19 mouse cellular contexts compared by ENCODE assay signal in genomic region chr10:119264761-119265160, GRCm38 (mm10). TPM values are rescaled to one million over a fixed set of nuclear protein-coding genes. Genes with fewer than 3 reads are reported as not detected.
DNase-seq lines count a peak whose midpoint lies in the region; ATAC-seq lines count a peak whose summit lies in the region.
"Had no signal": no experiment of that assay in that cellular context is flagged by ENCODE, and none has a peak within 500 bp of the region (broad histone marks: within the 10 kb centered on the region; RNA-seq: fewer than 3 reads in every experiment).

No protein-coding gene starts in this region.

- H3K9me3 ChIP-seq in kidney, embryonic 16.5 days (ENCODE audit: low read length), result 0 out of 2 replicates have a peak, but pooled peaks cover 6% of the 10 kb centered on the region
- H3K9me3 ChIP-seq in midbrain, embryonic 14.5 days (ENCODE audit: control insufficient read depth, low read length), result no peaks in the 10 kb centered on the region
- no peaks in the 10 kb centered on the region for H3K9me3 ChIP-seq in midbrain, embryonic 15.5 days
- H3K9me3 ChIP-seq: hindbrain, embryonic 15.5 days; midbrain, embryonic 12.5 days; stomach, embryonic 15.5 days had no signal

- no peak overlapping the region for H3K4me2 ChIP-seq in kidney, embryonic 16.5 days (replicated peaks; ENCODE audit: low read depth, low read length)
- H3K4me2 ChIP-seq in midbrain, embryonic 14.5 days (ENCODE audit: low read length), result no peak overlapping the region
- no peak overlapping the region for H3K4me2 ChIP-seq in midbrain, embryonic 15.5 days
- H3K4me2 ChIP-seq: hindbrain, embryonic 15.5 days; limb, embryonic 12.5 days; midbrain, embryonic 12.5 days; stomach, embryonic 15.5 days had no signal

- no peak overlapping the region for H3K27ac ChIP-seq in kidney, embryonic 16.5 days (ENCODE audit: low read length)
- no peak overlapping the region for H3K27ac ChIP-seq in midbrain, embryonic 14.5 days (replicated peaks; ENCODE audit: low read depth, low read length)
- H3K27ac ChIP-seq in midbrain, embryonic 15.5 days, result no peak overlapping the region
- H3K27ac ChIP-seq: hindbrain, embryonic 15.5 days; kidney, postnatal 0 days; limb, embryonic 12.5 days; midbrain, embryonic 12.5 days; stomach, embryonic 15.5 days had no signal

- 80% methylated on average over 7 of the region's 7 CpGs for WGBS in kidney, embryonic 16.5 days
- 75% methylated on average over 7 of the region's 7 CpGs for WGBS in midbrain, embryonic 14.5 days
- WGBS in midbrain, embryonic 15.5 days, result 80% methylated on average over 7 of the region's 7 CpGs

- no peaks in the 10 kb centered on the region for H3K36me3 ChIP-seq in kidney, embryonic 16.5 days (ENCODE audit: insufficient read depth, low read length)
- no peaks in the 10 kb centered on the region for H3K36me3 ChIP-seq in midbrain, embryonic 14.5 days (ENCODE audit: control insufficient read depth, insufficient read depth, low read length)
- no peaks in the 10 kb centered on the region for H3K36me3 ChIP-seq in midbrain, embryonic 15.5 days (replicated peaks)
- H3K36me3 ChIP-seq: hindbrain, embryonic 15.5 days; limb, embryonic 12.5 days; midbrain, embryonic 12.5 days; stomach, embryonic 15.5 days had no signal

- no peak for ATAC-seq in kidney, embryonic 16.5 days (ENCODE audit: low FRiP score, low TSS enrichment)
- ATAC-seq in midbrain, embryonic 14.5 days (ENCODE audit: low FRiP score, low TSS enrichment), result no peak
- no peak for ATAC-seq in midbrain, embryonic 15.5 days (replicated peaks)
- ATAC-seq: activated CD4-positive, CD25-positive, alpha-beta regulatory T cell, adult 4 months had no signal

- DNase-seq in adrenal gland, postnatal 14 days, result peak; percentile 15
- DNase-seq in adrenal gland, adult 8-10 months, result no peak
- DNase-seq in kidney, postnatal 25 days, result peak; percentile 18 to 40
- DNase-seq in midbrain, embryonic 14.5 days, result peak; percentile 24
- peak; percentile 83 for DNase-seq in testis, postnatal 14 days (ENCODE audit: low spot score)
- no peak for DNase-seq in spleen, postnatal 36 days (ENCODE audit: low spot score in 2 of 2)
- DNase-seq: cerebellum, adult 9-10 months; embryo, embryonic 11 days; layer of hippocampus, postnatal 36 days; lung, adult 2 months had no signal

- H3K9ac ChIP-seq in kidney, embryonic 16.5 days (replicated peaks; ENCODE audit: low read length), result no peak overlapping the region
- H3K9ac ChIP-seq in midbrain, embryonic 14.5 days (replicated peaks; ENCODE audit: low read length), result no peak overlapping the region
- H3K9ac ChIP-seq in midbrain, embryonic 15.5 days, result no peak overlapping the region
- H3K9ac ChIP-seq: hindbrain, embryonic 15.5 days; limb, embryonic 12.5 days; midbrain, embryonic 12.5 days; stomach, embryonic 15.5 days had no signal

- no peaks in the 10 kb centered on the region for H3K4me1 ChIP-seq in kidney, embryonic 16.5 days (ENCODE audit: insufficient read depth, low read length)
- no peaks in the 10 kb centered on the region for H3K4me1 ChIP-seq in midbrain, embryonic 14.5 days (ENCODE audit: control insufficient read depth, insufficient read depth, low read length)
- no peaks in the 10 kb centered on the region for H3K4me1 ChIP-seq in midbrain, embryonic 15.5 days
- H3K4me1 ChIP-seq: hindbrain, embryonic 15.5 days; limb, embryonic 12.5 days; midbrain, embryonic 12.5 days; stomach, embryonic 15.5 days had no signal

- H3K4me3 ChIP-seq in kidney, embryonic 16.5 days (ENCODE audit: low read length), result no peak overlapping the region
- no peak overlapping the region for H3K4me3 ChIP-seq in midbrain, embryonic 14.5 days (replicated peaks; ENCODE audit: low read depth, low read length)
- H3K4me3 ChIP-seq in midbrain, embryonic 15.5 days, result no peak overlapping the region
- H3K4me3 ChIP-seq: erythroblast, embryonic 14.5 days; hindbrain, embryonic 15.5 days; limb, embryonic 12.5 days; midbrain, embryonic 12.5 days; stomach, embryonic 15.5 days had no signal

- no peaks in the 10 kb centered on the region for H3K27me3 ChIP-seq in kidney, embryonic 16.5 days (ENCODE audit: insufficient read depth, low read length)
- no peaks in the 10 kb centered on the region for H3K27me3 ChIP-seq in midbrain, embryonic 14.5 days (ENCODE audit: control insufficient read depth, insufficient read depth, low read length)
- no peaks in the 10 kb centered on the region for H3K27me3 ChIP-seq in midbrain, embryonic 15.5 days (replicated peaks)
- H3K27me3 ChIP-seq: hindbrain, embryonic 15.5 days; limb, embryonic 12.5 days; midbrain, embryonic 12.5 days; stomach, embryonic 15.5 days had no signal

RNA-seq across cellular contexts. Expression of gene Cand1, which starts 24.9 kb away (rescaled TPM):
- total RNA-seq in adrenal gland, postnatal 14 days (2021), result 88.4 and 95.3 TPM in 2 replicates
- total RNA-seq in adrenal gland, adult 8-10 months (2022), result 100 to 1,000 TPM; 104 to 119 (median 110) TPM
- 50.7 and 60.3 TPM in 2 replicates for polyA plus RNA-seq in kidney, embryonic 16.5 days (2015; fragmentation: Nextera tagmentation; extraction: Ambion mirVana)
- polyA plus RNA-seq in midbrain, embryonic 14.5 days (2014; fragmentation: Nextera tagmentation; extraction: Ambion mirVana), result 45.2 and 79.8 TPM in 2 replicates
- 44.0 and 47.2 TPM in 2 replicates for polyA plus RNA-seq in midbrain, embryonic 15.5 days (2015; fragmentation: Nextera tagmentation; extraction: Ambion mirVana)

Comparison
In these comparisons a context has a peak if more than half of its experiments do, and no peak if none do; other contexts are left out.
1. DNase-seq: peak in adrenal gland, postnatal 14 days (single experiment), kidney, postnatal 25 days (2 of 2), midbrain, embryonic 14.5 days (single experiment) and testis, postnatal 14 days (single experiment); none in adrenal gland, adult 8-10 months (single experiment) and spleen, postnatal 36 days (0 of 2).